Mouse (Mus musculus): ENCODE results near the gene Sgpp1. TPM values are rescaled to one million over a fixed set of nuclear protein-coding genes. Genes with fewer than 3 reads are reported as not detected.

Sgpp1 gene
- polyA plus RNA-seq, 2 experiments = 9.2 to 17.7 TPM

DNA sequence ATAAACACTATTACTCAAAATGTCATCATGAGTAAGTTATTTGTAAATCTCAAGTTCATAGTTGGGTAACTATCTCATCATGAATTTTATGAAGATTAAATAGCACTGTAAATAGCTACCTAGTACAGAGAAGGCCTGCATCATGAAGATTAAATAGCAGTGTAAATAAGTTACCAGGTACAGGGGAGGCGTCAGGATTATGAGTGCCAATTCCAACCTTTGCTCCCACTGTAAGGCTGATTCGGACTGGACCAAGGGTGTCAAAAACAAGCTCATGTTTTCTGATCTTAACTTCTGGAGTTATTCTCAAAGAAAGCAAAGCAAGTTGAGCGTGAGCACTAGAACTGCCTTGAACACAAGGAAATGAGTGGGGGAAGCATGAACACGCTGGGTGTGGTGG, 51.9 kb downstream of the Sgpp1 start:
- no peak overlapping the region for H3K9ac ChIP-seq (replicated peaks)
- H3K9me3 ChIP-seq (ENCODE audit: control insufficient read depth, low read length) = no peaks in the 10 kb centered on the region
- H3K4me1 ChIP-seq (replicated peaks; ENCODE audit: control insufficient read depth in 2 of 2, insufficient read depth in 2 of 2, low read length in 1 of 2) = no peaks in the 10 kb centered on the region
- no peaks in the 10 kb centered on the region for H3K36me3 ChIP-seq (replicated peaks; ENCODE audit: control insufficient read depth, insufficient read depth, low read depth)
- H3K4me3 ChIP-seq (ENCODE audit: insufficient read depth in 1 of 2, low read depth in 2 of 2, low read length in 2 of 2) = no peak overlapping the region
- H3K4me2 ChIP-seq (ENCODE audit: low read depth) = no peak overlapping the region
- DNase-seq (ENCODE audit: low read depth in 3 of 3, low spot score in 3 of 3) = no peak
- WGBS (ENCODE audit: insufficient replicate concordance) = 67% methylated on average over 4 of the region's 4 CpGs
- no peak for TF ChIP-seq CTCF (IDR thresholded peaks at IDR 0.05; ENCODE audit: low read depth)
- TF ChIP-seq EP300 (IDR thresholded peaks at IDR 0.05; ENCODE audit: low read depth) = no peak
- no peaks in the 10 kb centered on the region for H3K27me3 ChIP-seq (ENCODE audit: control insufficient read depth, insufficient read depth, low read length)
- H3K27ac ChIP-seq = no peak overlapping the region
- ATAC-seq (ENCODE audit: insufficient read depth) = no peak

- WGBS (ENCODE audit: insufficient replicate concordance) = 80% methylated on average over 2 of the region's 2 CpGs
- DNase-seq (ENCODE audit: low read depth in 3 of 3, low spot score in 3 of 3) (no peak), ATAC-seq (ENCODE audit: insufficient read depth) (no peak)
- no peak for TF ChIP-seq CTCF (IDR thresholded peaks at IDR 0.05; ENCODE audit: low read depth)
- TF ChIP-seq EP300 (IDR thresholded peaks at IDR 0.05; ENCODE audit: low read depth) = no peak
- H3K4me2 ChIP-seq (ENCODE audit: low read depth) = no peak overlapping the region
- no peak overlapping the region for H3K4me3 ChIP-seq (ENCODE audit: insufficient read depth in 1 of 2, low read depth in 2 of 2, low read length in 2 of 2)
- H3K27ac ChIP-seq = no peak overlapping the region
- H3K9ac ChIP-seq (replicated peaks) = no peak overlapping the region
- no peaks in the 10 kb centered on the region for H3K27me3 ChIP-seq (ENCODE audit: control insufficient read depth, insufficient read depth, low read length)
- H3K9me3 ChIP-seq (ENCODE audit: control insufficient read depth, low read length) = no peaks in the 10 kb centered on the region
- H3K4me1 ChIP-seq (replicated peaks; ENCODE audit: control insufficient read depth in 2 of 2, insufficient read depth in 2 of 2, low read length in 1 of 2) = no peaks in the 10 kb centered on the region
- no peaks in the 10 kb centered on the region for H3K36me3 ChIP-seq (replicated peaks; ENCODE audit: control insufficient read depth, insufficient read depth, low read depth)
Measured at GRCm38 (mm10) chr12:75682842-75683241, 52.7 kb downstream of the Sgpp1 start.

GRCm38 (mm10) chr12:75681101-75681500, 54.4 kb downstream of the Sgpp1 start:
- no peaks in the 10 kb centered on the region for H3K9me3 ChIP-seq (ENCODE audit: control insufficient read depth, low read length)
- DNase-seq (ENCODE audit: low read depth in 3 of 3, low spot score in 3 of 3) (no peak), ATAC-seq (ENCODE audit: insufficient read depth) (no peak)
- H3K36me3 ChIP-seq (replicated peaks; ENCODE audit: control insufficient read depth, insufficient read depth, low read depth) = no peaks in the 10 kb centered on the region
- no peaks in the 10 kb centered on the region for H3K27me3 ChIP-seq (ENCODE audit: control insufficient read depth, insufficient read depth, low read length)
- H3K9ac ChIP-seq (replicated peaks) = no peak overlapping the region
- H3K27ac ChIP-seq = no peak overlapping the region
- no peaks in the 10 kb centered on the region for H3K4me1 ChIP-seq (replicated peaks; ENCODE audit: control insufficient read depth in 2 of 2, insufficient read depth in 2 of 2, low read length in 1 of 2)
- H3K4me2 ChIP-seq (ENCODE audit: low read depth) = no peak overlapping the region
- 58% methylated on average over 4 of the region's 4 CpGs for WGBS (ENCODE audit: insufficient replicate concordance)
- no peak overlapping the region for H3K4me3 ChIP-seq (ENCODE audit: insufficient read depth in 1 of 2, low read depth in 2 of 2, low read length in 2 of 2)
- no peak for TF ChIP-seq CTCF (IDR thresholded peaks at IDR 0.05; ENCODE audit: low read depth)
- no peak for TF ChIP-seq EP300 (IDR thresholded peaks at IDR 0.05; ENCODE audit: low read depth)

- no peak for ATAC-seq (ENCODE audit: insufficient read depth)
- 78% methylated on average over 4 of the region's 4 CpGs for WGBS (ENCODE audit: insufficient replicate concordance)
Measured at GRCm38 (mm10) chr12:75678393-75678792, 57.1 kb downstream of the Sgpp1 start.

DNA sequence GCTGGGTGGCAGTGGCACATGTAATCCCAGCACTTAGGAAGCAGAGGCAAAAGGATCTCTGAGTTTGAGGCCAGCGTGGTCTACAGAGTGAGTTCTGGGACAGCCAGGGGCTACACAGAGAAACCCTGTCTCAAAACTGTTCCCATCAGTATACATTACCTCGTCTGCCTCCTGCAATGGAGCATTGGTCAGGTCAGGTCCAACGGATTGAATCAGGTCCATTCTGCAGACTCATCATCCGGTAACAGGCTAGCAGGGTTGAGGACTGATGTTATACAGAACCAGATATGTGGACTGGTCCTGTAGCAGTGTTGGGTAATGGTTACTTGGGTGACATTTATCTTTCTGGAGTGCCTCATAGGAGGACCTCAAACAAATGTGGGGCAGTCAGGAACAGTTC, 62.9 kb downstream of the Sgpp1 start:
- TF ChIP-seq CTCF (IDR thresholded peaks at IDR 0.05; ENCODE audit: low read depth) = no peak
- TF ChIP-seq EP300 (IDR thresholded peaks at IDR 0.05; ENCODE audit: low read depth) = no peak
- no peak overlapping the region for H3K9ac ChIP-seq (replicated peaks)
- WGBS (ENCODE audit: insufficient replicate concordance) = 78% methylated on average over 4 of the region's 4 CpGs
- peaks cover 8 to 13% of the 10 kb centered on the region in 2 experiments for H3K4me1 ChIP-seq (replicated peaks; ENCODE audit: control insufficient read depth in 2 of 2, insufficient read depth in 2 of 2, low read length in 1 of 2)
- no peak overlapping the region for H3K4me3 ChIP-seq (ENCODE audit: insufficient read depth in 1 of 2, low read depth in 2 of 2, low read length in 2 of 2)
- H3K27ac ChIP-seq = no peak overlapping the region
- H3K27me3 ChIP-seq (ENCODE audit: control insufficient read depth, insufficient read depth, low read length) = no peaks in the 10 kb centered on the region
- ATAC-seq (ENCODE audit: insufficient read depth) (no peak), DNase-seq (ENCODE audit: low read depth in 3 of 3, low spot score in 3 of 3) (no peak)
- H3K36me3 ChIP-seq (replicated peaks; ENCODE audit: control insufficient read depth, insufficient read depth, low read depth) = no peaks in the 10 kb centered on the region
- H3K4me2 ChIP-seq (ENCODE audit: low read depth) = no peak overlapping the region
- H3K9me3 ChIP-seq (ENCODE audit: control insufficient read depth, low read length) = no peaks in the 10 kb centered on the region

More at GRCm38 (mm10) chr12:75678393-75678792, 57.1 kb downstream of the Sgpp1 start:
- Histone ChIP-seq H3K9me3 (ENCODE audit: control insufficient read depth, low read length) (no peaks in the 10 kb centered on the region), H3K4me3 (ENCODE audit: insufficient read depth in 1 of 2, low read depth in 2 of 2, low read length in 2 of 2) (no peak overlapping the region), H3K27ac (no peak overlapping the region), H3K36me3 (replicated peaks; ENCODE audit: control insufficient read depth, insufficient read depth, low read depth) (no peaks in the 10 kb centered on the region), H3K4me1 (replicated peaks; ENCODE audit: control insufficient read depth in 2 of 2, insufficient read depth in 2 of 2, low read length in 1 of 2) (no peaks in the 10 kb centered on the region), H3K27me3 (ENCODE audit: control insufficient read depth, insufficient read depth, low read length) (no peaks in the 10 kb centered on the region), H3K9ac (replicated peaks) (no peak overlapping the region), H3K4me2 (ENCODE audit: low read depth) (no peak overlapping the region)
- TF ChIP-seq CTCF (IDR thresholded peaks at IDR 0.05; ENCODE audit: low read depth) (no peak), EP300 (IDR thresholded peaks at IDR 0.05; ENCODE audit: low read depth) (no peak)
- DNase-seq (ENCODE audit: low read depth in 3 of 3, low spot score in 3 of 3) = no peak

Data from liver, embryonic 14.5 days (tissue).